Mouse (Mus musculus) hindbrain, embryonic 10.5 days (tissue): ENCODE measurements around the gene Gprc6a. TPM values are rescaled to one million over a fixed set of nuclear protein-coding genes. Genes with fewer than 3 reads are reported as not detected.

Source experiments
- DNase-seq: peaks from one replicate; pipeline ENCODE4 v3.0.0-alpha.2; 2017; ENCODE audit warnings: low spot score
- H3K27ac ChIP-seq: fragments of 300-500 bp; sonication (generic); 2 replicates; pipeline ENCODE4 v1.5.1; 2016; ENCODE audit warnings: mild to moderate bottlenecking, moderate library complexity
- H3K27me3 ChIP-seq: fragments of 300-500 bp; sonication (generic); 2 replicates; pipeline ENCODE4 v1.6.1; 2016; ENCODE audit warnings: mild to moderate bottlenecking; ENCODE audit not compliant: poor library complexity, insufficient read depth, severe bottlenecking
- H3K36me3 ChIP-seq: fragments of 300-500 bp; sonication (generic); 2 replicates; pipeline ENCODE4 v1.6.1; 2016; ENCODE audit warnings: mild to moderate bottlenecking, moderate library complexity
- H3K4me1 ChIP-seq: fragments of 300-500 bp; sonication (generic); replicated peaks from 2 replicates; pipeline ENCODE4 v1.6.1; 2016; ENCODE audit warnings: mild to moderate bottlenecking
- H3K4me3 ChIP-seq: fragments of 300-500 bp; sonication (generic); 2 replicates; pipeline ENCODE4 v1.5.1; 2016; ENCODE audit warnings: mild to moderate bottlenecking, moderate library complexity
- H3K9me3 ChIP-seq: fragments of 300-500 bp; sonication (generic); 2 replicates; pipeline ENCODE4 v1.6.1; 2016; ENCODE audit warnings: mild to moderate bottlenecking, moderate library complexity
- WGBS: fragments of 180-500 bp; shearing (Covaris S2); methylation state at CpG from one replicate; pipeline ENCODE4 v1.1.7; 2016; 5-methylcytosine and 5-hydroxymethylcytosine counted together
- polyA plus RNA-seq: library from polyadenylated mRNA; unstranded; fragments of >200 nt; fragmentation: Nextera tagmentation; extraction: Ambion mirVana; gene quantifications from 2 replicates; pipeline ENCODE4 v1.2.1, GENCODE M21; 2016

The Gprc6a gene
- polyA plus RNA-seq, 1 experiment from 2014 or later = not detected

DNA sequence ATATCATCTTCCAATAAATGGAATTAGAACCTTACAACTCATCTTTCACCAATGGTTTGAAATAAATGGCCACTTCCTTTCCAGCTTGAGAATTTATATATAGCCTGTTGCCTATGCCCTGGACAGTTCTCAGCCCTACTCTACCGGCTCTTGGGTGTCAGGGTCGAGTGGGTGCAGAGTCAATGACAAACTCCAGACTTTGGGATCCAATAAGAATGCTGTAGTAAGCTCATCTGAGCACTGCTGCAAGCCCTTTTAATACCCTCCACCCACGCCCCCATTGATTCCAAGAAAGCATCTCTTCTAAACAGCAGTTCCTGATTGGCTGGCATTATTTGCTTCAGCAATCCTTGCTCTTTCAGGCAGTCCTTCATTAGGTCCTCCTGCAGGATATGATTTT, 17.8 kb downstream of the Gprc6a start:
- DNase-seq = no peak
- 82% methylated on average over 3 of the region's 3 CpGs for WGBS
- H3K27me3 ChIP-seq = no peaks in the 10 kb centered on the region
- no peak overlapping the region for H3K4me3 ChIP-seq
- no peaks in the 10 kb centered on the region for H3K9me3 ChIP-seq
- H3K36me3 ChIP-seq = no peaks in the 10 kb centered on the region
- no peaks in the 10 kb centered on the region for H3K4me1 ChIP-seq
- no peak overlapping the region for H3K27ac ChIP-seq

DNA sequence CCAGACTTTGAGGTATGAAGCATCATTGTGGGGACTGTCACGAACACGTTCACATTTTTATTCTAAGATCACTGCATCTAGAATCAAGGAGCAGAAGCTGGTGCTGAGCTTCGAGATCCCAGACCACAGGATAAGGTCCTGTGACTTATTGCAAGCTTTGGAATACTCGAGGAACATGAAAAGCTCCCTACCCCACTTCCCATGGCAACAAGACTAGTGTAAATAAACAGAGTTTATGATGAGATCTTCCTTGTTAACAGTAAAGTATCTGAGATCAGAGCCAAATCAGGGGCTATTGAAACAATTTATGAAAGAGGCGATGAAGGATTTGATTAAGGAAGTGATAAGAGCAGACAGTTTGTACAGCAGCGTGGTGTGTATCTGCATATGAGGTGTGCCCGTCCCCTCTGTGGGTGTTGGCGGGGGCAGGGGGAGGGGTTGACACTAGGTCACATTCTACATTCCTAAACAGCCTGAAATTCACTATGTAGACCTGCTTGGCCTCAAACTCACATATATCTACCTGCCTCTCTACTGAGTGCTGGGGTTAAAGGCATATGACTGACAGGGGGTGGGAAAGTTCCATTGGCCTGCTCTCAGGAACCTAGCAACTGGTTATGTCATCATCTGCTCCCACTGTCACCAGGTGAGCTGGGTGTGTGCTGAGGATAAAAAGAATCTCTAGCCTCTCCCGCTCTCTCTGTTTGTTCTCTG, 19.1 kb downstream of the Gprc6a start:
- H3K9me3 ChIP-seq = no peaks in the 10 kb centered on the region
- no peak for DNase-seq
- 77% methylated on average over 9 of the region's 9 CpGs for WGBS

GRCm38 (mm10) chr10:51609741-51610425, 21.4 kb downstream of the Gprc6a start:
- Histone ChIP-seq H3K27ac (no peak overlapping the region), H3K4me3 (no peak overlapping the region), H3K36me3 (no peaks in the 10 kb centered on the region), H3K27me3 (no peaks in the 10 kb centered on the region), H3K4me1 (no peaks in the 10 kb centered on the region), H3K9me3 (no peaks in the 10 kb centered on the region)
- no peak for DNase-seq
- 75% methylated on average over 4 of the region's 4 CpGs for WGBS

More for the DNA sequence above, 19.1 kb downstream of the Gprc6a start:
- no peak overlapping the region for H3K4me3 ChIP-seq
- no peaks in the 10 kb centered on the region for H3K4me1 ChIP-seq
- no peaks in the 10 kb centered on the region for H3K36me3 ChIP-seq
- H3K27ac ChIP-seq = no peak overlapping the region
- no peaks in the 10 kb centered on the region for H3K27me3 ChIP-seq

GRCm38 (mm10) chr10:51596928-51597635, 34.2 kb downstream of the Gprc6a start:
- no peak for DNase-seq
- H3K27me3 ChIP-seq = no peaks in the 10 kb centered on the region
- H3K4me3 ChIP-seq = no peak overlapping the region
- no peak overlapping the region for H3K27ac ChIP-seq
- 87% methylated on average over 9 of the region's 9 CpGs for WGBS
- H3K36me3 ChIP-seq = no peaks in the 10 kb centered on the region
- H3K4me1 ChIP-seq = no peaks in the 10 kb centered on the region
- H3K9me3 ChIP-seq = no peaks in the 10 kb centered on the region

DNA sequence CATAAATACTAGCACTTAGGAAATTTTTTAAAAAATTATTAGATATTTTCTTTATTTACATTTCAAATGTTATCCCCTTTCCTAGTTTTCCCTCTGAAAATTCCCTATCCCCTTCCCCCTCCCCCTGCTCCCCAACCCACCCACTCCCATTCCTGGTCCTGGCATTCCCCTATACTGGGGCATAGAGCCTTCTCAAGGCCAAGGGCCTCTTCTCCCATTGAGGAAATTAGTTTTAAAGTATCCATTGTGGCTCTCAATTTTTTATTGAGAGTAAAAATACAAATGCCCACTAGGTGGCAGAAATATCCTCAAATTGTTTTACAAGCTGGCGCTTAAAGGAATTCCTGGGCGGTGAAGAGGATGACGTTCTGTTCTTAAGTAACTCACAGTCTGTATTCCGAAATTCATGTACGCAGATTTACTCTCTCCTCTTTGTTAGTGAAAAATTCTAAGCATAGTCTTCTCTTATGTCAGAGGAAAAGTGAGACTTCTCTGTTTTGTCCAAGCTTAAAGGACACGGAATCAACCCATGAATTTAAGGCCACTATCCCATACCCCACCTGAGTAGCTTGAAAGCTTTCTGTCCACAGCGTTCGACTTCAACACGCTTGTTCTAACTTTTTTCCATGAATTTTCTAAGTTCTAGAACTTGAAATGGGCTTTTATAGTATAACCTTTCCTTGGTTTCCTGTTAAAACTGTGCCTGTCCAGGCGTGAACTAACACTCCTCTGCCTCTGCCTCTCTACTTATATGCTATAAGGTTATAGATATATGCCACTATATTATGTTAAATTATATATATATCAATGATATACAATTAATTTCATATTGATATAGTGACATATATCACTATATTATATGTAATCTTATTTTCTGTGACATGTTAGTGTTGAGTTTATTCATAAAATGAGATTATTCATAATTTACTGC, 36.0 kb downstream of the Gprc6a start:
- no peaks in the 10 kb centered on the region for H3K36me3 ChIP-seq
- no peak overlapping the region for H3K4me3 ChIP-seq
- DNase-seq = no peak
- WGBS = 50% methylated on average over 10 of the region's 10 CpGs
- peaks cover 11% of the 10 kb centered on the region; the same call in 1 of the 2 replicates for H3K27me3 ChIP-seq
- H3K4me1 ChIP-seq = peaks cover 1% of the 10 kb centered on the region
- no peaks in the 10 kb centered on the region for H3K9me3 ChIP-seq
- H3K27ac ChIP-seq = no peak overlapping the region

DNA sequence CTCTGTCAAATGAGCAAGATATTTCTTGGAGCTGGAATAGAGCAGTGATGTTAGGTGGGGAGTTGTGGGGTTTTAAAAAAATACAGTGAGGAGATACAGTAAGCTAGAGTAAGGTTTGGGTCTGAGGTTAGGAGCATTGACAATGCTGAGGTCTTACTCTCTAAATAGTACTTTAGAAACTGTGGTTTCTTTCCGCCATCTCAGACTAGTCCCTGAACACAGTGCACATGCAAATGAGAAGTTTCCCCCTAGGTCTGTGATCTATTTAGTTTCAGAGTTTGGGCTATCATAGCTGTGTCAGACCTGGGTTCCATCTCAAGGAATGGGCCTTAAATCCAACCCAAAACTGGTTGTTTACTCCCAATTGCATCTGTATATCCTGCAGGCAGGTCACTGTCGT, 39.7 kb downstream of the Gprc6a start:
- 87% methylated on average over 2 of the region's 2 CpGs for WGBS
- H3K4me3 ChIP-seq = no peak overlapping the region

DNA sequence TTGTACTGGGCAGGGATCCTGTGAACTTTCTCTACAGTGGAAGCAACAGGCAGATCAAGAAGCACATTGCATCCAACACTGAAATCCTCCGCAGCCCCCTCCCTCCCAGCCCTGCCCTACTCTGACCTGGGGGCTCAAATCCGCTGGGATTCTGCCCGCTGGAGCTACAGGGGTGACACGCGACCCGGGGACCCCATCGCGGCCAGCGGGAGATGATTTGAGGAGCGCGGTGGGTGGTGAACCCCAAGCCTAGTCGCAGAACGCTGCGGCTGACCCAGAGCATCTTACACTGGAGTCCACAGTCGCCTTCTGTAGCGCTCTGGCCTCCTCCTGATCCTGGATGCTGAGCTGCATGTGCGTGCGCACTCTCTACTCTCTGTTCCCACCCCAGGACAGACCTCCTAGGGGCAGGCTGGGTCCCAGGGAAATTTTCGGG, 41.1 kb downstream of the Gprc6a start, which contains the start of gene Fam162b:
TSS of gene Fam162b (minus strand) at position 379 of the 436 bp plus-strand sequence.
- Histone ChIP-seq H3K4me1 (peaks cover 7% of the 10 kb centered on the region), H3K36me3 (no peaks in the 10 kb centered on the region), H3K27me3 (peaks cover 25% of the 10 kb centered on the region; the same call in 1 of the 2 replicates), H3K4me3 (peak within 1 kb of the TSS; percentile 50), H3K9me3 (no peaks in the 10 kb centered on the region), H3K27ac (no peak within 1 kb of the TSS)
- peak; percentile 33 for DNase-seq
- 4% methylated on average over 19 of the region's 19 CpGs for WGBS

More for the DNA sequence above, 39.7 kb downstream of the Gprc6a start:
- H3K9me3 ChIP-seq = no peaks in the 10 kb centered on the region
- no peak overlapping the region for H3K27ac ChIP-seq
- H3K27me3 ChIP-seq = peaks cover 25% of the 10 kb centered on the region; the same call in 1 of the 2 replicates
- H3K4me1 ChIP-seq = peaks cover 7% of the 10 kb centered on the region
- DNase-seq = no peak
- H3K36me3 ChIP-seq = no peaks in the 10 kb centered on the region

GRCm38 (mm10) chr10:51584919-51585318, 46.3 kb downstream of the Gprc6a start:
- peaks cover 2% of the 10 kb centered on the region for H3K4me1 ChIP-seq
- no peak overlapping the region for H3K27ac ChIP-seq
- no peaks in the 10 kb centered on the region for H3K9me3 ChIP-seq
- peaks cover 10% of the 10 kb centered on the region; the same call in 1 of the 2 replicates for H3K27me3 ChIP-seq
- no peak for DNase-seq
- H3K4me3 ChIP-seq = no peak overlapping the region
- H3K36me3 ChIP-seq = no peaks in the 10 kb centered on the region

DNA sequence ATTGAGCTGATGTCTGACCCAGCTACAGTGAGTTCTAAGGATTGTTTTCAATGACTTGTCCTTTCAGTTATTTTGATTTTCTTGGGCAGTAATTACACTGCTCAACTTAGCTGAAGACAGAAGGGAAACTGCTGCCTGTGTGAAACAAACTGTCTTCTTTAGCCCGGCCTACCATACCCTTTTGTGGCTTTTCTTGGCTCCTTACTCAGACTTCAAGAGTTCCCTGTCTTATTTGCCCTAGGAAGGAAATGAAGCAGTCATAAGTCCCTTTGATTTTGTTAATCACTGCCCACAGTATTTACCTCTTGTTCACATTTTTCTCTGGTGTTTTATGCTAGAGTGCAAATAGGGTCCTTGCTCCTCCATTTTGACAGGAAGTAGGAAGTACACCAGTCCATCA, 46.9 kb downstream of the Gprc6a start:
- DNase-seq = no peak
- no peaks in the 10 kb centered on the region for H3K9me3 ChIP-seq
- H3K27ac ChIP-seq = no peak overlapping the region
- H3K4me1 ChIP-seq = no peaks in the 10 kb centered on the region
- 89% methylated on average over 1 of the region's 1 CpGs for WGBS
- peaks cover 5% of the 10 kb centered on the region; the same call in 1 of the 2 replicates for H3K27me3 ChIP-seq
- H3K4me3 ChIP-seq = no peak overlapping the region
- H3K36me3 ChIP-seq = no peaks in the 10 kb centered on the region

DNA sequence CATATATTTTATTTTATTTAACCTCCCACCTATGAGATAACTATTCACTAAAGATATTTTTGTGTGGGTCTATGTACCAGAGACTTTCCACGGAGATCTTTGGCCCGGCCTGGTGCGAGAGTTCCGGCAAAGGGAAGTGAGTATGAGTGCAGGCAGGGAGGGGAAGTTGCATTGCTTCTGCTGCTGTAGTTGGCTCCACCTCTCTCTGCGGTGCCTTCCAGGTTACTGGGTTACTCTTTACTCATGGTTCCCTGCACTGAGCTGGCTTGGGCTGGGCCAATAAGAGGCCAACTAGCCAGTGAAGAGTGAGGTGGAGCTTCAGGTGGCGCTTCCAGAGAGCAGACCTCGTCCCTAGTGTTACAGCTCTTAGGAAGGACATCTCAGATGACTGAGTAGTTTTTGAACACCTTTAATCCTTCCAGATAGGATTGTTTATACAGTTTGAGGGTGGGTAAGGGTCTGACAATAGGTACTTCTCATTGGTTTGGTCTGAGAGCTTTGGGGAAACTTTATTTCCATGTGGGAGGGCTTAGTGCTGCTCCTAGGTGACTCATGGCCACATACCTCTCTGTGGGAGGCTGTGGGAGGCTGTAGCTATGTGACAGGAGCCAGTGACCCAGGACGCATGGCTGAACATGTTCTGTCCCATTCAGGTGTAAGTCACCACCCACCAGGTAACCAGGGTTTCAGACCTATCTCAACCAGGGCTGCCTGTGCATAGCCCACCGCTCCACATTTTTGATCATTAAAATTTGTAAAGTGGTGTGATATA, 59.9 kb downstream of the Gprc6a start:
- Histone ChIP-seq H3K36me3 (no peaks in the 10 kb centered on the region), H3K4me1 (no peaks in the 10 kb centered on the region), H3K27ac (no peak overlapping the region), H3K4me3 (no peak overlapping the region), H3K9me3 (no peaks in the 10 kb centered on the region), H3K27me3 (no peaks in the 10 kb centered on the region)
- no peak for DNase-seq
- WGBS = 79% methylated on average over 9 of the region's 9 CpGs
